Mouse (Mus musculus): ENCODE results near the gene Atpif1.
A peak's percentile ranks its signal among the peaks of the same experiment; 100 is the strongest.

The Atpif1 gene

GRCm38 (mm10) chr4:132526678-132527077, 6.8 kb downstream of the Atpif1 start:
- no peak for DNase-seq (ENCODE audit: low read depth, low spot score)

- DNase-seq (ENCODE audit: low read depth, low spot score) = no peak
Observed at GRCm38 (mm10) chr4:132524808-132525207, 8.7 kb downstream of the Atpif1 start.

DNA sequence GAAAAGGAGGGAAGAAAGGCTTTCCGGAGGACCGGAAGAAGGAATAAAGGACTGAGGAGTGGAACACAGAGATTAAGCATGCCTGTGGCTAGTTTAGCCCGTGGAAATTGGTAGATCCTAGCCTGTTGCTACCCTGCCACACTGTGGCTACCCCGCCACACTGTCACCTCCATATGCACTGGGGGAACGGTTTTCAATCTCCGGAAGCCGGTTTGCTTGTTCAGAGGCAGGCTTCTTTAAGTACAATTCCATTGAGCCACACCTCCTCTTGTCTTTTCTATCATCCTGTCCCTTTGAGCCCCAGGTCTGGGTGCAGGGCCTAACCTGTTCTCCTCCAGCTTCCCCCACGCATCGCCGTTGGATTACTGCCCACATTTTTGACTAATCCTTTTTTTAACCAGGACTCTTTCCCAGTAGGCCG, 9.1 kb downstream of the Atpif1 start:
- no peak for DNase-seq (ENCODE audit: low read depth, low spot score)

GRCm38 (mm10) chr4:132519188-132519587, 14.3 kb downstream of the Atpif1 start:
- DNase-seq (ENCODE audit: low read depth, low spot score) = no peak

- no peak for DNase-seq (ENCODE audit: low read depth, low spot score)
Observed at GRCm38 (mm10) chr4:132518066-132518465, 15.4 kb downstream of the Atpif1 start.

DNA sequence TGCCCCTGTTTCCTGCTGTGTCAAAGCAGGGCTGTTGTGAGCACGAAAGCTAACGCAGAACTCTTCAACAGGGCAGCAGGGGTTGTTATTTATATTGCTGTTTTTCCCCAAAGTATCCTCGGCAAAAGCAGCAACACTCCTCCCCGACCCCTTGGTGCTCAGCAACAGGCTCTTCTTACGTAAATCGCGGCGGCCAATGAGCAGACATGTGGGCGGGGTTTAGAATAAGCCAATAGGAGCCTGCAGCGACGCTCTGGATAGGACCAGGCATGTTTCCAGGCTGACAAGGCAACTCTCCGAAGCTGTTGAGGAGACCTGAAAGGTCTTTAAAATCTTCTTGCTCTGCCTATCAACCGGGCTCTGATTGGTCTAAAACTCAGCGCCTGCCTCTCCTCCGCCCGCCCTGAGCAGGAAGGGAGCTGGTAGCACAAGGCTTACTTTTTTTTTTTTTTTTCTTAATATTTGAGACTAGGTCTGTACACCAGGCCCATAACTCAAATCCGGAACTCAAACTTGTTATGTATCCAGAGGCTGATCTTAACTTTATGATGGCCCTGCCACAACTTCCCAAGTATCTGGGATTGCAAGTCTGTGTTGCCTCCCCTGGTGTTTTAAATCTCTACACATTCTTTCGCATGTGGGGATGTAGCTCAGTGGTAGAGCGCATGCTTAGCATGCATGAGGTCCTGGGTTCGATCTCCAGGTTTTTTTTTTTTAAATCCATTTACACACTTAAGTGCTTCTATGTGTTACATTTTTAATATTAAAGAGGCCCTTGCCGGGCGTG, 17.9 kb downstream of the Atpif1 start:
- peak; percentile 90 for DNase-seq (ENCODE audit: low read depth, low spot score)

- peak; percentile 72 for DNase-seq (ENCODE audit: low read depth, low spot score)
Observed at GRCm38 (mm10) chr4:132514555-132515135, 18.8 kb downstream of the Atpif1 start.

DNA sequence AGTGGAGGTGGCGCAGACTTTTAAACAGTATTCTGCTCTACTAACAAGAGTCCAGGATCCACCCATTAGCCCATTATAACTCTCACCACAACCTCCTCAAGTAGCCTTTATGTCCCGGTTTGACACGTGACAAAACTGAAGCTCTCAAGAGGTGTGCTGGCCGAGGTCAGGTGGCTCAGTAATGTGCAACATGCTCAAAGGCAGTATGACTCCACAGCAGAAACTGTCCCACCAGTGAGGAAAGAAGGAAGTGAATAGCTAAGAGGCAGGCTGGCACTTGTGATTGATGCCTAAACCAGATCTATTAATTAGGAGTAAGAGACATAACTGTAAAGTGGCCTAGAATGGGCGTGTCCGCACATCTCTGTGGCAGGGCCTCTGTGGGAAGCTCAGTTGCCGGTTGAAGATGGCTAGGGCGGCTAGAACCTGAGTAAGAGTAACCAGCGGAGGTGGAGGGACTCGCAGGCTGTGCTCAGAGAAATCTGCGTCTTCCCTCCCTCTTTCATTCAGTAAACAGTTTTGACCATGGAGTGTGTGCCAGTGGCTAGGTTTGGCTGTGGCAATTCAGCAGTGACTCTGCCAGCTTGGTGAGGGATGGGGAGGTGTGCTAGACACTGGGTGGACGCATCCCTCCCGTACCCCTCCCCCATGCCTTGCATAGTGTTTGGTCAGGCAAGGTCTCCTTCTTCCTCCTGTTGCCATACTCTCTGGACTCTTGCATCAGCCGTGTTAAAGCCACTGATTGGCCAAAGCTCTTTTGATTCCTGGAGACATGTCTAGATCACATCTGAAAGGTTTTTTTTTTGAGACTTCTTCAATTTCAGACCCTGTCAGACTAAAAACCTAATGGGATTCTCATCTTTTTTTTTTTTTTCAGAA, 19.8 kb downstream of the Atpif1 start:
- no peak for DNase-seq (ENCODE audit: low read depth, low spot score)

GRCm38 (mm10) chr4:132512080-132512479, 21.4 kb downstream of the Atpif1 start:
- no peak for DNase-seq (ENCODE audit: low read depth, low spot score)

- peak; percentile 97 for DNase-seq (ENCODE audit: low read depth, low spot score)
Observed at GRCm38 (mm10) chr4:132510352-132510798, 23.1 kb downstream of the Atpif1 start, which contains the start of gene Sesn2. Sesn2 (minus strand) TSS chr4:132510501.

- peak; percentile 74 for DNase-seq (ENCODE audit: low read depth, low spot score)
Observed at GRCm38 (mm10) chr4:132509621-132510296, 23.7 kb downstream of the Atpif1 start.

- no peak for DNase-seq (ENCODE audit: low read depth, low spot score)
Observed at GRCm38 (mm10) chr4:132507210-132507609, 26.2 kb downstream of the Atpif1 start.

DNA sequence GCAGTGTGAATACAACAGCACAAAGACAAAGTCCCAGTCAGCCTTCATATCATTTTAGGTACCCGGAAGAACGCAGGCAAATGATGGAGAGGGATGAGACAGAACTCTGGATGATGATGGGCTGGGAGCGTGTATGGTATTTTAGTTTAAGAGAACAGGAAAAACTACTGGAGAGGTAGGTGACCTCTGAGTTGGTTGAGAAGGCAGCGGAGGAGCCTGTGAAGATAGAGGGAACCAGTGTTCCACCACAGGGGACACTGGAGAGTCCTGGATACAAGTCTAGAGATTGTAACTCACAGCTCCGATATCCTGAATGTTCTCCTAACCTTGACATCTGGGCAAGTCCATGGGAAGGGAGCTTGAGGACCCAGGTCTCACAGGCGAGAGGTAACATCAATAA, 27.2 kb downstream of the Atpif1 start:
- no peak for DNase-seq (ENCODE audit: low read depth, low spot score)

- no peak for DNase-seq (ENCODE audit: low read depth, low spot score)
Observed at GRCm38 (mm10) chr4:132505800-132506199, 27.7 kb downstream of the Atpif1 start.

- no peak for DNase-seq (ENCODE audit: low read depth, low spot score)
Observed at GRCm38 (mm10) chr4:132505034-132505738, 28.3 kb downstream of the Atpif1 start.

GRCm38 (mm10) chr4:132503344-132503743, 30.1 kb downstream of the Atpif1 start:
- no peak for DNase-seq (ENCODE audit: low read depth, low spot score)

- DNase-seq (ENCODE audit: low read depth, low spot score) = no peak
Observed at GRCm38 (mm10) chr4:132501639-132502038, 31.8 kb downstream of the Atpif1 start.

- no peak for DNase-seq (ENCODE audit: low read depth, low spot score)
Observed at GRCm38 (mm10) chr4:132494271-132494918, 39.1 kb downstream of the Atpif1 start.

DNA sequence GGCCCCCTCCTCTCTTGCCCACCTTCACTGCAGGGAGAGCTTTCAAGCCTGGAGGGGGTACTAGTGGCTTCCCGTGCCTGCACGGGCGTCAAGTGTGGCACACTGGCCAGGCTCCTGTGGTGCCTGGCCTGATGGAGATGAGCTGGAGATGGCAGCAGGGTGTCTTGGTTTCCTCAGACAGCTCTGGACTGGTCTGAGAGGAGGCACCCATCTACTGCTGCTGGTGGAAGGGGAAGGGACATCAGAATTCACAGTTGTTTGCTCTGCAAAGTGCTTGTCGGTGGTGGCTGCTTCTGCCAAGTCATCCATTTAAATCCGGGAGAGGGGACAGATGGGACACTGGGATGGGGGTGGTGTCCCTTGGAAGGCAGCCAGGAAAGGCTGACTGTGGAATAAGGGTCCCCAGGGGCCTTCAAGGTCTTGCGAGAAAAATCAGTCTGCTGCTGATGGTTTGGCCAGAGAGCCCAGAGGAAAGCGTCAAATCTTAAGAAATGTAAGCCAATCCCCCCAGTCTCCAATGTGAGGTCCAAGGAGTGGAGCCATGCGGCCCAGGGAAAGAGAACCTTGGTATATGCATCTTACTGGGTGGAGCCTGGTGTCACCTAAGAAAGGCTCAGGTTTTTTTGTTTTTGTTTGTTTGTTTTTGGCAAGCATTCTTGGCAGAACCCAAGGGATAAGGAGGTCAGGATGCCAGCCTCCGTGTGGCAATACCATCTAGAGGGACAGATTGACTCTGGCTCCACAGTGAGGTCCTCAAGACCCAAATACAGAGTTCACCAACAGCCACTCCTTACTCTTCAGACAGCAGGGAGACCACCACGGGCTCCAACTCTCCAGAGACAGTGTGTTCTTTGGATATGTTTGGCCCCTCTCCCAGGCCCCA, 41.0 kb downstream of the Atpif1 start:
- no peak for DNase-seq (ENCODE audit: low read depth, low spot score)

Data from embryo, embryonic 11.5 days (tissue).